ENCODE assay signal across 8 mouse cellular contexts in genomic region chr12:56694936-56695335, GRCm38 (mm10). TPM values are rescaled to one million over a fixed set of nuclear protein-coding genes. Genes with fewer than 3 reads are reported as not detected.
DNase-seq lines count a peak whose midpoint lies in the region; ATAC-seq and TF ChIP-seq lines count a peak whose summit lies in the region.

No protein-coding gene starts in this region.

- TF ChIP-seq CTCF in gastrocnemius, adult 2 months (IDR thresholded peaks at IDR 0.05): no peak

- peaks cover 70% of the 10 kb centered on the region for H3K4me1 ChIP-seq in midbrain, embryonic 10.5 days
- H3K4me1 ChIP-seq in midbrain, embryonic 16.5 days (ENCODE audit: control insufficient read depth, insufficient read depth, low read length): peaks cover 6% of the 10 kb centered on the region; the same call in 1 of the 2 replicates
- H3K4me1 ChIP-seq in limb, embryonic 12.5 days (replicated peaks): peaks cover 48% of the 10 kb centered on the region
- peaks cover 17% of the 10 kb centered on the region for H3K4me1 ChIP-seq in stomach, embryonic 16.5 days (ENCODE audit: control insufficient read depth, insufficient read depth, low read length)

- no peak for ATAC-seq in midbrain, embryonic 16.5 days
- no peak for ATAC-seq in limb, embryonic 12.5 days (ENCODE audit: insufficient number of reproducible peaks, insufficient read depth, low FRiP score, low TSS enrichment, low read depth)
- no peak for ATAC-seq in stomach, embryonic 16.5 days (ENCODE audit: insufficient read depth, low FRiP score)

- H3K36me3 ChIP-seq in midbrain, embryonic 10.5 days: no peaks in the 10 kb centered on the region
- no peaks in the 10 kb centered on the region for H3K36me3 ChIP-seq in midbrain, embryonic 16.5 days (ENCODE audit: control insufficient read depth, insufficient read depth, low read length)
- H3K36me3 ChIP-seq in limb, embryonic 12.5 days: no peaks in the 10 kb centered on the region
- H3K36me3 ChIP-seq in stomach, embryonic 16.5 days (ENCODE audit: control insufficient read depth, insufficient read depth, low read length): no peaks in the 10 kb centered on the region

- no peak overlapping the region; the same call in 1 of the 2 replicates for H3K4me2 ChIP-seq in midbrain, embryonic 16.5 days (ENCODE audit: low read length)
- H3K4me2 ChIP-seq in limb, embryonic 12.5 days: peak overlapping the region; percentile 67
- H3K4me2 ChIP-seq in stomach, embryonic 16.5 days (ENCODE audit: low read depth, low read length): peak overlapping the region; percentile 66

- H3K4me3 ChIP-seq in gastrocnemius, adult 2 months: peak overlapping the region; percentile 65
- peak overlapping the region; percentile 46; the same call in 1 of the 2 replicates for H3K4me3 ChIP-seq in midbrain, embryonic 10.5 days
- no peak overlapping the region; the same call in 1 of the 2 replicates for H3K4me3 ChIP-seq in midbrain, embryonic 16.5 days (ENCODE audit: low read depth, low read length)
- H3K4me3 ChIP-seq in limb, embryonic 12.5 days (replicated peaks): peak overlapping the region; percentile 47
- peak overlapping the region; percentile 50 for H3K4me3 ChIP-seq in stomach, embryonic 16.5 days (replicated peaks; ENCODE audit: low read length)

- no peaks in the 10 kb centered on the region for H3K9me3 ChIP-seq in midbrain, embryonic 10.5 days (replicated peaks)
- no peaks in the 10 kb centered on the region for H3K9me3 ChIP-seq in midbrain, embryonic 16.5 days (replicated peaks; ENCODE audit: control insufficient read depth, low read length, poor library complexity, severe bottlenecking)
- H3K9me3 ChIP-seq in limb, embryonic 12.5 days: no peaks in the 10 kb centered on the region
- H3K9me3 ChIP-seq in stomach, embryonic 16.5 days (replicated peaks; ENCODE audit: control insufficient read depth, low read length): no peaks in the 10 kb centered on the region

- 2% methylated on average over 11 of the region's 11 CpGs for WGBS in midbrain, embryonic 10.5 days
- WGBS in midbrain, embryonic 16.5 days: under 1% methylated on average over 11 of the region's 11 CpGs
- WGBS in limb, embryonic 12.5 days: 1% methylated on average over 11 of the region's 11 CpGs
- 3% methylated on average over 11 of the region's 11 CpGs for WGBS in stomach, embryonic 16.5 days

- H3K27me3 ChIP-seq in midbrain, embryonic 10.5 days (ENCODE audit: low read depth, poor library complexity, severe bottlenecking): peaks cover 100% of the 10 kb centered on the region
- H3K27me3 ChIP-seq in midbrain, embryonic 16.5 days (ENCODE audit: control insufficient read depth, insufficient read depth, low read depth, low read length): peaks cover 70% of the 10 kb centered on the region
- peaks cover 96% of the 10 kb centered on the region for H3K27me3 ChIP-seq in limb, embryonic 12.5 days
- H3K27me3 ChIP-seq in stomach, embryonic 16.5 days (ENCODE audit: control insufficient read depth, insufficient read depth, low read length): peaks cover 89% of the 10 kb centered on the region

- intact Hi-C loops in gastrocnemius, adult 2 months (cut with DNase I): no loop called here

- H3K9ac ChIP-seq in midbrain, embryonic 16.5 days (ENCODE audit: low read depth, low read length): no peak overlapping the region
- no peak overlapping the region for H3K9ac ChIP-seq in limb, embryonic 12.5 days (replicated peaks)
- H3K9ac ChIP-seq in stomach, embryonic 16.5 days (ENCODE audit: low read length): no peak overlapping the region

- no peak overlapping the region for H3K27ac ChIP-seq in gastrocnemius, adult 2 months
- H3K27ac ChIP-seq in midbrain, embryonic 10.5 days (replicated peaks): no peak overlapping the region
- H3K27ac ChIP-seq in midbrain, embryonic 16.5 days (ENCODE audit: low read length): no peak overlapping the region
- no peak overlapping the region for H3K27ac ChIP-seq in limb, embryonic 12.5 days
- no peak overlapping the region for H3K27ac ChIP-seq in stomach, embryonic 16.5 days (ENCODE audit: low read length)

- DNase-seq in gastrocnemius, adult 2 months: no peak
- no peak for DNase-seq in gastrocnemius, adult 18-20 months (ENCODE audit: low spot score)
- DNase-seq in midbrain, embryonic 10.5 days (ENCODE audit: low spot score): no peak
- DNase-seq in urinary bladder, postnatal 10 days (ENCODE audit: low spot score): no peak
- no peak for DNase-seq in left cerebral cortex, adult 9 months (ENCODE audit: low spot score in 2 of 2)

RNA-seq across cellular contexts. Expression of gene Pax9, which starts 3.4 kb away (rescaled TPM):
- under 1 TPM; 0.06 to 0.10 TPM for total RNA-seq in gastrocnemius, adult 2 months (2021)
- total RNA-seq in gastrocnemius, adult 18-20 months (2021): under 1 TPM in 1 of 2 experiments, not detected in 1; 0.11 TPM
- 0.56 and 0.63 TPM in 2 replicates for polyA plus RNA-seq in midbrain, embryonic 10.5 days (2016; fragmentation: Nextera tagmentation; extraction: Ambion mirVana)
- not detected in 2 replicates for polyA plus RNA-seq in midbrain, embryonic 16.5 days (2015; fragmentation: Nextera tagmentation; extraction: Ambion mirVana)
- 6.0 and 9.6 TPM in 2 replicates for polyA plus RNA-seq in limb, embryonic 12.5 days (2016; fragmentation: Nextera tagmentation; extraction: Ambion mirVana)
- 2.8 and 3.9 TPM in 2 replicates for polyA plus RNA-seq in stomach, embryonic 16.5 days (2015; fragmentation: Nextera tagmentation; extraction: Ambion mirVana)
